Mouse (Mus musculus): ENCODE measurements around the gene Adamts17.

Gene Adamts17

GRCm38 (mm10) chr7:67110551-67111159, 271.1 kb downstream of the Adamts17 start:
- DNase-seq = no peak

GRCm38 (mm10) chr7:67112495-67113216, 273.1 kb downstream of the Adamts17 start:
- no peak for DNase-seq

GRCm38 (mm10) chr7:67114056-67114455, 274.5 kb downstream of the Adamts17 start:
- DNase-seq = no peak

GRCm38 (mm10) chr7:67115056-67115455, 275.5 kb downstream of the Adamts17 start:
- DNase-seq = no peak

- no peak for DNase-seq
Measured at GRCm38 (mm10) chr7:67135140-67135539, 295.6 kb downstream of the Adamts17 start.

GRCm38 (mm10) chr7:67142347-67143015, 302.9 kb downstream of the Adamts17 start:
- DNase-seq = no peak

GRCm38 (mm10) chr7:67145748-67146147, 306.2 kb downstream of the Adamts17 start:
- peak; percentile 43 for DNase-seq

GRCm38 (mm10) chr7:67146151-67146550, 306.6 kb downstream of the Adamts17 start:
- no peak for DNase-seq

- no peak for DNase-seq
Measured at GRCm38 (mm10) chr7:67149707-67150106, 310.2 kb downstream of the Adamts17 start.

GRCm38 (mm10) chr7:67152626-67153025, 313.1 kb downstream of the Adamts17 start:
- DNase-seq = peak; percentile 11

- DNase-seq = no peak
Measured at GRCm38 (mm10) chr7:67162135-67162534, 322.6 kb downstream of the Adamts17 start.

- no peak for DNase-seq
Measured at GRCm38 (mm10) chr7:67168288-67168687, 328.8 kb downstream of the Adamts17 start.

GRCm38 (mm10) chr7:67168763-67169569, 329.4 kb downstream of the Adamts17 start:
- no peak for DNase-seq

- DNase-seq = no peak
Measured at GRCm38 (mm10) chr7:67173522-67174195, 334.1 kb downstream of the Adamts17 start.

GRCm38 (mm10) chr7:67183786-67184185, 344.3 kb downstream of the Adamts17 start:
- DNase-seq = no peak

GRCm38 (mm10) chr7:67199412-67199811, 359.9 kb downstream of the Adamts17 start:
- DNase-seq = peak; percentile 71

Measured in lung, postnatal 10 days (tissue).